Mouse (Mus musculus): ENCODE data around the gene Ace2. TPM values are rescaled to one million over a fixed set of nuclear protein-coding genes. Genes with fewer than 3 reads are reported as not detected.

The Ace2 gene
- polyA plus RNA-seq, 1 experiment from 2014 or later = 2.1 TPM

GRCm38 (mm10) chrX:164135304-164135818 is 3.8 kb upstream of the Ace2 start:
- no peak for ATAC-seq (ENCODE audit: insufficient number of reproducible peaks, insufficient read depth, low FRiP score, low TSS enrichment, low read depth)
- Histone ChIP-seq H3K9ac (no peak overlapping the region), H3K36me3 (no peaks in the 10 kb centered on the region), H3K4me3 (no peak overlapping the region), H3K27me3 (peaks cover 31% of the 10 kb centered on the region; the same call in 1 of the 2 replicates), H3K4me1 (no peaks in the 10 kb centered on the region), H3K9me3 (no peaks in the 10 kb centered on the region), H3K4me2 (no peak overlapping the region), H3K27ac (no peak overlapping the region)
- WGBS = 77% methylated on average over 4 of the region's 4 CpGs

- H3K9me3 ChIP-seq = no peaks in the 10 kb centered on the region
- no peaks in the 10 kb centered on the region for H3K36me3 ChIP-seq
- H3K27ac ChIP-seq = no peak overlapping the region
- H3K4me1 ChIP-seq = no peaks in the 10 kb centered on the region
- no peak overlapping the region for H3K4me3 ChIP-seq
- no peak for ATAC-seq (ENCODE audit: insufficient number of reproducible peaks, insufficient read depth, low FRiP score, low TSS enrichment, low read depth)
- H3K27me3 ChIP-seq = peaks cover 31% of the 10 kb centered on the region
- no peak overlapping the region for H3K9ac ChIP-seq
- no peak overlapping the region for H3K4me2 ChIP-seq
- WGBS = 90% methylated on average over 6 of the region's 6 CpGs
Measured at GRCm38 (mm10) chrX:164145463-164146250, 6.5 kb downstream of the Ace2 start.

DNA sequence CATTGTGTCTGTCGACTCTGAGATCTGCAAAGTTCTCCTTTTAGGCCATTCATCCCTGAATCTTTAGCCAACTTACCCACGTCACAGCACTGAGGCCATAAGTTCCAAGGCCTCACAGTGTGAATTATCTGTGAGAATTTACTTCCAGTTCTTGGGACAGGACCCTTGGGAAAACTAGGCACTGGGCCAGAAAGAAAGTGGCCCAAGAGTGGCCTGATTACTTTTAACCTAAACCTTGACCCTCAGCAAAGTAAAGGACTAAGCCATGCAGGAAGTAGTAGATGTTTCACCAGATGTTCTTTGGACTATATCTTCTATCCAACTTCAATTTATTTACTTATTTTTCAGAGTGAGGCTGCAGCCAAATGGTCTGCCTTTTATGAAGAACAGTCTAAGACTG is 13.6 kb downstream of the Ace2 start:
- 71% methylated on average over 2 of the region's 2 CpGs for WGBS
- H3K9ac ChIP-seq = no peak overlapping the region
- H3K9me3 ChIP-seq = no peaks in the 10 kb centered on the region
- no peak overlapping the region for H3K4me2 ChIP-seq
- no peaks in the 10 kb centered on the region for H3K4me1 ChIP-seq
- ATAC-seq (ENCODE audit: insufficient number of reproducible peaks, insufficient read depth, low FRiP score, low TSS enrichment, low read depth) = no peak
- no peak overlapping the region for H3K4me3 ChIP-seq
- no peak overlapping the region for H3K27ac ChIP-seq
- no peaks in the 10 kb centered on the region for H3K36me3 ChIP-seq
- H3K27me3 ChIP-seq = peaks cover 27% of the 10 kb centered on the region

- no peak overlapping the region for H3K4me2 ChIP-seq
- no peaks in the 10 kb centered on the region for H3K9me3 ChIP-seq
- H3K4me3 ChIP-seq = no peak overlapping the region
- H3K36me3 ChIP-seq = no peaks in the 10 kb centered on the region
- peaks cover 22% of the 10 kb centered on the region; the same call in 1 of the 2 replicates for H3K27me3 ChIP-seq
- ATAC-seq (ENCODE audit: insufficient number of reproducible peaks, insufficient read depth, low FRiP score, low TSS enrichment, low read depth) = no peak
- H3K9ac ChIP-seq = no peak overlapping the region
- no peak overlapping the region for H3K27ac ChIP-seq
- H3K4me1 ChIP-seq = no peaks in the 10 kb centered on the region
Measured at GRCm38 (mm10) chrX:164153606-164154005, 14.5 kb downstream of the Ace2 start.

DNA sequence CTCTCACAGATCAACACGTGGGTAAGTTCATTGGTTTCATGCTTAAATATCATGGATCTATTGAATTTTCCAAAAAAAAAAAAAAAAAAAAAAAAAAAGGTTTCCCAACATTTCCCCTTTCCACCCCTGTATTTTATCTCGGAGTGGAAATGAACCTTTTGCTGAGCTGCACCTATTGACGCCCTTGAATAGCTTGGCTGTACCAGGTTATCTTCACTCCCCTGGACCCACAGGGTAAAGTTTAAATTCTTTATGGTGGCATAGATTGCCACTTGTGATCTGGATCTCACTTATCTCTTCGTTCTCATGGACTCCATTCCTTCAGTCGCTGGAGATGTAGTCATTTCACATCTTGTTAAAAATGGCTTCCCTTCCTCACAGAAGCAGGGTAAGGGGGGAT is 15.5 kb downstream of the Ace2 start:
- ATAC-seq (ENCODE audit: insufficient number of reproducible peaks, insufficient read depth, low FRiP score, low TSS enrichment, low read depth) = no peak
- no peaks in the 10 kb centered on the region for H3K9me3 ChIP-seq
- no peak overlapping the region for H3K4me3 ChIP-seq
- no peak overlapping the region for H3K9ac ChIP-seq
- H3K36me3 ChIP-seq = no peaks in the 10 kb centered on the region
- H3K4me1 ChIP-seq = no peaks in the 10 kb centered on the region
- peaks cover 25% of the 10 kb centered on the region; the same call in 1 of the 2 replicates for H3K27me3 ChIP-seq
- 76% methylated on average over 5 of the region's 5 CpGs for WGBS
- H3K27ac ChIP-seq = no peak overlapping the region
- no peak overlapping the region for H3K4me2 ChIP-seq

DNA sequence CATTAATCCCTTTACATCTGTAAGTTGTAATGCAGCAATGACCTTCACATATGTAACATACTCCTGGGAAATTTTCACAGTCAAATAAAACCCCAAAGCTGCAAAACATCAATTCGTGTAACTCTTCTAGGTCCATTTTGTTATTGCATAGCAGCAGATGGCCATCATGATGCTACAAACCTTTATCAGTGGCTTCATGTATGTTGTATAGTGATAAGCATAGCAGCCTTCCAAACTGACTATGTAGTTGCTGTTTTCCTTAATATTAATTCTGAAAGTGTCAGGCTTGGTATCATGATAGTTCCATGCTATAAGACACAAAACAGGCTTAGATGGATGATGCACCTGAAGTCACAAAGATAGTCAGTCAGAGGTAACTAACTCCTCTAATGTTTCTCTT is 25.5 kb downstream of the Ace2 start:
- Histone ChIP-seq H3K4me1 (no peaks in the 10 kb centered on the region), H3K4me2 (no peak overlapping the region), H3K9ac (no peak overlapping the region), H3K27ac (no peak overlapping the region), H3K36me3 (no peaks in the 10 kb centered on the region), H3K9me3 (no peaks in the 10 kb centered on the region), H3K4me3 (no peak overlapping the region), H3K27me3 (peaks cover 21% of the 10 kb centered on the region; the same call in 1 of the 2 replicates)
- WGBS = 74% methylated on average over 1 of the region's 1 CpGs
- no peak for ATAC-seq (ENCODE audit: insufficient number of reproducible peaks, insufficient read depth, low FRiP score, low TSS enrichment, low read depth)

- Histone ChIP-seq H3K27ac (no peak overlapping the region), H3K9me3 (no peaks in the 10 kb centered on the region), H3K9ac (no peak overlapping the region), H3K4me3 (no peak overlapping the region), H3K27me3 (peaks cover 28% of the 10 kb centered on the region), H3K36me3 (no peaks in the 10 kb centered on the region), H3K4me1 (no peaks in the 10 kb centered on the region), H3K4me2 (no peak overlapping the region)
- no peak for ATAC-seq (ENCODE audit: insufficient number of reproducible peaks, insufficient read depth, low FRiP score, low TSS enrichment, low read depth)
- 54% methylated on average over 2 of the region's 2 CpGs for WGBS
Measured at GRCm38 (mm10) chrX:164171034-164171433, 31.9 kb downstream of the Ace2 start.

- H3K9me3 ChIP-seq = no peaks in the 10 kb centered on the region
- WGBS = 87% methylated on average over 4 of the region's 4 CpGs
- H3K27me3 ChIP-seq = peaks cover 33% of the 10 kb centered on the region
- no peak overlapping the region for H3K4me3 ChIP-seq
- H3K27ac ChIP-seq = no peak overlapping the region
- H3K4me2 ChIP-seq = no peak overlapping the region
- ATAC-seq (ENCODE audit: insufficient number of reproducible peaks, insufficient read depth, low FRiP score, low TSS enrichment, low read depth) = no peak
- H3K9ac ChIP-seq = no peak overlapping the region
- no peaks in the 10 kb centered on the region for H3K4me1 ChIP-seq
- H3K36me3 ChIP-seq = no peaks in the 10 kb centered on the region
Measured at GRCm38 (mm10) chrX:164173880-164174279, 34.7 kb downstream of the Ace2 start.

- Histone ChIP-seq H3K9ac (no peak overlapping the region), H3K9me3 (no peaks in the 10 kb centered on the region), H3K4me3 (no peak overlapping the region), H3K4me1 (no peaks in the 10 kb centered on the region), H3K27me3 (peaks cover 28% of the 10 kb centered on the region), H3K27ac (no peak overlapping the region), H3K36me3 (no peaks in the 10 kb centered on the region), H3K4me2 (no peak overlapping the region)
- no peak for ATAC-seq (ENCODE audit: insufficient number of reproducible peaks, insufficient read depth, low FRiP score, low TSS enrichment, low read depth)
- WGBS = 90% methylated on average over 1 of the region's 1 CpGs
Measured at GRCm38 (mm10) chrX:164175311-164175710, 36.2 kb downstream of the Ace2 start.

- H3K9ac ChIP-seq = no peak overlapping the region
- H3K36me3 ChIP-seq = no peaks in the 10 kb centered on the region
- H3K4me3 ChIP-seq = no peak overlapping the region
- H3K27me3 ChIP-seq = peaks cover 28% of the 10 kb centered on the region
- no peak overlapping the region for H3K27ac ChIP-seq
- H3K9me3 ChIP-seq = no peaks in the 10 kb centered on the region
- H3K4me2 ChIP-seq = no peak overlapping the region
- no peak for ATAC-seq (ENCODE audit: insufficient number of reproducible peaks, insufficient read depth, low FRiP score, low TSS enrichment, low read depth)
- WGBS = 63% methylated on average over 2 of the region's 2 CpGs
- H3K4me1 ChIP-seq = no peaks in the 10 kb centered on the region
Measured at GRCm38 (mm10) chrX:164175780-164176179, 36.6 kb downstream of the Ace2 start.

DNA sequence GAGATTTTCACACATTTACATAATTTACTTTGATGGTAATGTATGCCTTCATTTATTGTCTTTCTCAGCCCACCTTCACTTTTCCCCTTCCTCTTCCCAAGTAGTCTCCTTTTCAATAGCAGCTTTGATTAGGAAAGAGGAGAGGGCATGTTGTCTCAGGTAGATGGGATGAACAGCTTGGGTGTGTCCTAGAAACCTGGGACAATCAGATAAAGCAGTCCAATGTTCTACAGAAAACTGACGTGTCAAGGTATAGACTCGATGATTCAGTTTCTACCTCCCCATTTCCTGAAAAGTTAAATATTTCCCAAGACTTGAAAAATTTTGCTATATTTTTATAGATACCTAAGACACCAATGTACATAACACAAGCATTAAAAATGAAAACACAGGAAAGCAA is 39.7 kb downstream of the Ace2 start:
- Histone ChIP-seq H3K9me3 (no peaks in the 10 kb centered on the region), H3K4me1 (no peaks in the 10 kb centered on the region), H3K9ac (no peak overlapping the region), H3K4me3 (no peak overlapping the region), H3K36me3 (no peaks in the 10 kb centered on the region), H3K4me2 (no peak overlapping the region), H3K27me3 (peaks cover 40% of the 10 kb centered on the region), H3K27ac (no peak overlapping the region)
- WGBS = 73% methylated on average over 2 of the region's 2 CpGs
- no peak for ATAC-seq (ENCODE audit: insufficient number of reproducible peaks, insufficient read depth, low FRiP score, low TSS enrichment, low read depth)

GRCm38 (mm10) chrX:164179746-164180145 is 40.6 kb downstream of the Ace2 start:
- Histone ChIP-seq H3K36me3 (no peaks in the 10 kb centered on the region), H3K27ac (no peak overlapping the region), H3K9me3 (no peaks in the 10 kb centered on the region), H3K4me1 (no peaks in the 10 kb centered on the region), H3K9ac (no peak overlapping the region), H3K27me3 (peaks cover 38% of the 10 kb centered on the region), H3K4me3 (no peak overlapping the region), H3K4me2 (no peak overlapping the region)
- WGBS = 12% methylated on average over 3 of the region's 3 CpGs
- ATAC-seq (ENCODE audit: insufficient number of reproducible peaks, insufficient read depth, low FRiP score, low TSS enrichment, low read depth) = no peak
